Mouse (Mus musculus): ENCODE data around the gene Nlgn2. TPM values are rescaled to one million over a fixed set of nuclear protein-coding genes. Genes with fewer than 3 reads are reported as not detected.
A peak's percentile ranks its signal among the peaks of the same experiment; 100 is the strongest.

Nlgn2 gene
- polyA plus RNA-seq, 1 experiment from 2014 or later = 1.6 TPM

DNA sequence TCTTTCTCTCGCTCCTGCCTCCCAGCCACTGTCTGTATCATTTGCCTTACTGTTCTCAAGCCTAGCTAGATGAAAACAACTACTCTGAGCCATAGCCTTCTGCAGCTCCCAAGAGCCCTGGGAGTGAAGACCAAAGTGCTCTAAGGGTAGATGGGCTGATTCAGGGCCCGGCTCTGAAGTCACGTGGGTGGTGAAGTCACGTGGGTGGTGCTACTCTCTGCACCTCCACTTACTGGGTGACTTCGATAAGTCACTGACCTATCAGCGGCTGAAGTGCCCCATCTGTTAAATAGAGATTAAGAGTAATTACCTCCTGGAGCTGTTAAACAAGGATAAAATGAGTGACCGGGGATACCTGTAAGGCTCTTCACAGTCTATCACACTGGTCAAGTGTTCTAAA lies 16.4 kb upstream of the Nlgn2 start:
- no peak overlapping the region for H3K4me2 ChIP-seq (ENCODE audit: low read depth, low read length)
- no peaks in the 10 kb centered on the region for H3K9me3 ChIP-seq (replicated peaks; ENCODE audit: control insufficient read depth, low read length)
- H3K36me3 ChIP-seq (ENCODE audit: control insufficient read depth, insufficient read depth) = peaks cover 25% of the 10 kb centered on the region
- peaks cover 11% of the 10 kb centered on the region for H3K4me1 ChIP-seq (ENCODE audit: control insufficient read depth, insufficient read depth, low read length)
- no peak overlapping the region for H3K4me3 ChIP-seq (ENCODE audit: low read length)
- WGBS = 33% methylated on average over 7 of the region's 7 CpGs
- H3K27ac ChIP-seq (ENCODE audit: low read length) = no peak overlapping the region
- H3K27me3 ChIP-seq (ENCODE audit: control insufficient read depth, insufficient read depth, low read length) = peaks cover 12% of the 10 kb centered on the region; the same call in 1 of the 2 replicates
- no peak overlapping the region for H3K9ac ChIP-seq (ENCODE audit: low read length)
- ATAC-seq (replicated peaks; ENCODE audit: extremely low read depth, insufficient read depth, low FRiP score) = no peak

DNA sequence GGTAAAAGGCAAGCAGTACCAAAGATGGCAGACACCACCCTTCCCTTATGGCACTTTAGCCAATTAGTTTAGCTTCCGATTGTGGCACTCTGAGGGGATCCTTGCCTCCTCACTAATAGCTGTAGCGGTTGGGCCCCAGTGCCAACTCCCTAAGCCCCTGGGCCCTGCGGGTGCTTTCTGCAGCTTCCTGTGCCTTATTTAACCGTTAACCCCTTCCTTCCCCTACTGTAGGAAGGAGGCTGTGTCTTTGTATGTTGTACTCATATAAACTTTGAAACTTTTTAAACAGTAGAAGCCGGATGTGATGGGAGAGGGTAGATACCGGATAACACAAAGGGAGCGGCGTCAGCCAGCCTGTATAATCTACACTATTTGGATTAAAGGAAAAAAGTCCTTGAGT lies 13.2 kb upstream of the Nlgn2 start:
- Histone ChIP-seq H3K4me2 (ENCODE audit: low read depth, low read length) (no peak overlapping the region), H3K9me3 (replicated peaks; ENCODE audit: control insufficient read depth, low read length) (no peaks in the 10 kb centered on the region), H3K27me3 (ENCODE audit: control insufficient read depth, insufficient read depth, low read length) (no peaks in the 10 kb centered on the region), H3K4me1 (ENCODE audit: control insufficient read depth, insufficient read depth, low read length) (peaks cover 16% of the 10 kb centered on the region), H3K4me3 (ENCODE audit: low read length) (no peak overlapping the region), H3K9ac (ENCODE audit: low read length) (no peak overlapping the region), H3K36me3 (ENCODE audit: control insufficient read depth, insufficient read depth) (peaks cover 30% of the 10 kb centered on the region), H3K27ac (ENCODE audit: low read length) (no peak overlapping the region)
- WGBS = 72% methylated on average over 8 of the region's 8 CpGs
- no peak for ATAC-seq (replicated peaks; ENCODE audit: extremely low read depth, insufficient read depth, low FRiP score)

DNA sequence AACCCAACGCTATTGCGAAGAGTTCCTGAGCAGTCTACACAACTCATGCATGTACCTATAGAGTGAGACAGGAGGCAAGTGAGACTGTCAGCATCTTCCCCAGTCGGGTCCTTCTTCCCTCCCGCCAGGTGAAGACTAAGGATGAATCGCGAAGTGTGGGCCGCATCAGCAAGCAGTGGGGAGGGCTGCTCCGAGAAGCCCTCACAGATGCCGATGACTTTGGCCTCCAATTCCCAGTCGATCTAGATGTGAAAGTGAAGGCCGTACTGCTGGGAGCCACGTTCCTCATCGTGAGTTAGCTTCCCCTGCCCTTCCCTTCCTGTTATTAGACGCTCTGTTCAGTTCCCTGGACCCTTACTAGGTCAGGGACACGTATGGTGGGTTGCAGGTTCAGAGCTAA lies 12.3 kb upstream of the Nlgn2 start:
- Histone ChIP-seq H3K36me3 (ENCODE audit: control insufficient read depth, insufficient read depth) (peaks cover 30% of the 10 kb centered on the region), H3K27ac (ENCODE audit: low read length) (no peak overlapping the region), H3K4me2 (ENCODE audit: low read depth, low read length) (no peak overlapping the region), H3K4me1 (ENCODE audit: control insufficient read depth, insufficient read depth, low read length) (peaks cover 22% of the 10 kb centered on the region), H3K4me3 (ENCODE audit: low read length) (no peak overlapping the region), H3K9ac (ENCODE audit: low read length) (no peak overlapping the region), H3K27me3 (ENCODE audit: control insufficient read depth, insufficient read depth, low read length) (no peaks in the 10 kb centered on the region), H3K9me3 (replicated peaks; ENCODE audit: control insufficient read depth, low read length) (no peaks in the 10 kb centered on the region)
- 92% methylated on average over 15 of the region's 15 CpGs for WGBS
- ATAC-seq (replicated peaks; ENCODE audit: extremely low read depth, insufficient read depth, low FRiP score) = no peak

DNA sequence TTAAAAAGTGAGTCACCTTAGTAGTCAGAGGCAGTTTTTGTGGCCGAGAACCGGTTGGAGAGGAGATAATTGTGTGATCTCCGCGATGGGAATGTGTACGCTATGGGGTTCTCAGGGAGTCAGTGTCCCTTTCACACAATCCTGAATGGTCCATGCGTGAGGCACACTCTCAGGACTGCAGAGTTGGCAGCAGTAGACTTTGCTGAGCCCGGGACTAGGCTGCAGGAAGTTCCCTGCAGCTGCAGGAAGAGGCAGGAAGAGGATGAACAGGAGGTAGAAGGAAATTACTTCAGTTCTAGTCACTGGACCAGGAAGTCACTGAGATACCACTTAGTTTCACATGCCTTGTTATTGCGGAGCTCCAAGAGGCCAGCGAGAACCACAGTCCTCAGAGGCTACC lies 11.5 kb upstream of the Nlgn2 start:
- no peaks in the 10 kb centered on the region for H3K9me3 ChIP-seq (replicated peaks; ENCODE audit: control insufficient read depth, low read length)
- H3K4me1 ChIP-seq (ENCODE audit: control insufficient read depth, insufficient read depth, low read length) = peaks cover 22% of the 10 kb centered on the region
- WGBS = 75% methylated on average over 9 of the region's 9 CpGs
- H3K4me3 ChIP-seq (ENCODE audit: low read length) = no peak overlapping the region
- H3K36me3 ChIP-seq (ENCODE audit: control insufficient read depth, insufficient read depth) = peaks cover 30% of the 10 kb centered on the region
- 0 out of 2 replicates have a peak overlapping the region, but pooled peaks have one; percentile 0 for H3K4me2 ChIP-seq (ENCODE audit: low read depth, low read length)
- no peak overlapping the region for H3K9ac ChIP-seq (ENCODE audit: low read length)
- ATAC-seq (replicated peaks; ENCODE audit: extremely low read depth, insufficient read depth, low FRiP score) = no peak
- no peaks in the 10 kb centered on the region for H3K27me3 ChIP-seq (ENCODE audit: control insufficient read depth, insufficient read depth, low read length)
- H3K27ac ChIP-seq (ENCODE audit: low read length) = peak overlapping the region; percentile 55

DNA sequence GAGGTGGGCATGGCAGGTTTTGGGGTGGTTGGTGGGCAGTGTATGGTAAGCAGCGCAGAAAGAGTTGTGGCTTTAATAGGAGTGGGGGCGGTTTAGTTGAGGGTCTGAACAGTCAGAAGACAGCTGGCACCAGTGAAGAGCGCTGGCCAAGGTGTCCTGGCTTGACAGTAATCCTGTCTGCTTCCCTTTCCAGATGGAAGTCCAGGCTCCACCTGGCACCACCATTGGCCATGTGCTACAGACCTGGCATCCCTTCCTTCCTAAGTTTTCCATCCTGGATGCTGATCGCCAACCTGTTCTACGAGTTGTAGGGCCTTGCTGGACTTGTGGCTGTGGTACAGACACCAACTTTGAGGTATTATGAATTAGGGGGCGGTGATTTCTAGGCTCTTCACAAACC lies 10.4 kb upstream of the Nlgn2 start:
- no peak overlapping the region for H3K4me3 ChIP-seq (ENCODE audit: low read length)
- no peaks in the 10 kb centered on the region for H3K9me3 ChIP-seq (replicated peaks; ENCODE audit: control insufficient read depth, low read length)
- H3K27ac ChIP-seq (ENCODE audit: low read length) = no peak overlapping the region
- 98% methylated on average over 6 of the region's 6 CpGs for WGBS
- H3K27me3 ChIP-seq (ENCODE audit: control insufficient read depth, insufficient read depth, low read length) = no peaks in the 10 kb centered on the region
- ATAC-seq (replicated peaks; ENCODE audit: extremely low read depth, insufficient read depth, low FRiP score) = no peak
- no peak overlapping the region for H3K9ac ChIP-seq (ENCODE audit: low read length)
- peaks cover 19% of the 10 kb centered on the region for H3K4me1 ChIP-seq (ENCODE audit: control insufficient read depth, insufficient read depth, low read length)
- peaks cover 30% of the 10 kb centered on the region for H3K36me3 ChIP-seq (ENCODE audit: control insufficient read depth, insufficient read depth)
- peak overlapping the region; percentile 78 for H3K4me2 ChIP-seq (ENCODE audit: low read depth, low read length)

DNA sequence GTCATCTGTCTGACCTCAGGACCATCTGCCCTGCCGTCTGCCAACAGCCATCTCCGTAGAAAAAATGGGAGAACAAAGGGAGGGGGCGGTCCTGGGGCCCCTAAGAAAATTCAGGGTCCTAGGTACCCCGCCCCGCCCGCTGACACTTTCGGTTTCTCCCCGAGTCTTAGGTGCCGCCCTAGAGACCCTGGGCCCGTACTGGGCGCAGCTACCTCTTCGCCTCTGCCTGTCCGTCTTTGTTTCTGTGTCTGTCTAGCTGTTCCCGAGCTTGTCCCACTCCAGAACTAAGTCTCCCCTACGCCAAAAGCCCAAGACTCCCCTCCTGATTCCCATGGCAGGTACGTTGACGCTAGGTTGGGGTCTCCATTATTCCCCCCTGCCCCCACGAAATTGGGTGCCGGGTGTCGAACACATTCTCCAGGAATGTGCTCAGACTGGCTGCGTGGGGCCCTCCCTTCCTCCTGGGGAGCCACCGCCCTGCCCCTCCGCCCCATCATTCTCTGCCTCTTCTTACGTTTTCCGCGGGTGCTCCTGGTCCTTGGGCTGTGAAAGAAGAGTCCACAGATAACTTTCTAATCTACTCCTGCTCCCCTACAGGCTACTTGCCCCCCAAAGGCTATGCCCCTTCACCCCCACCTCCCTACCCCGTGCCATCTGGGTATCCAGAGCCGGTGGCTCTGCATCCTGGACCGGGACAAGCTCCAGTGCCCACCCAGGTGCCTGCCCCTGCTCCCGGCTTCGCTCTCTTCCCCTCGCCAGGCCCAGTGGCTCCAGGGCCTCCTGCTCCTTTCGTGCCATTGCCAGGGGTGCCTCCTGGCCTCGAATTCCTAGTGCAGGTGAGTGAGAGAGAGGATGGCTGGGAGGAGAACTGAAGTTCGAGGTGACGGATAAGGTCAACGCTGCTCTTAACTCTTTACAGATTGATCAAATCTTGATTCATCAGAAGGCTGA lies 9.4 kb upstream of the Nlgn2 start:
- Histone ChIP-seq H3K4me1 (ENCODE audit: control insufficient read depth, insufficient read depth, low read length) (peaks cover 19% of the 10 kb centered on the region), H3K9me3 (replicated peaks; ENCODE audit: control insufficient read depth, low read length) (no peaks in the 10 kb centered on the region), H3K4me2 (ENCODE audit: low read depth, low read length) (peak overlapping the region; percentile 78), H3K27me3 (ENCODE audit: control insufficient read depth, insufficient read depth, low read length) (no peaks in the 10 kb centered on the region), H3K27ac (ENCODE audit: low read length) (peak overlapping the region; percentile 93), H3K4me3 (ENCODE audit: low read length) (peak overlapping the region; percentile 78), H3K36me3 (ENCODE audit: control insufficient read depth, insufficient read depth) (peaks cover 30% of the 10 kb centered on the region), H3K9ac (ENCODE audit: low read length) (peak overlapping the region; percentile 85)
- peak; percentile 17 for ATAC-seq (replicated peaks; ENCODE audit: extremely low read depth, insufficient read depth, low FRiP score)
- 11% methylated on average over 37 of the region's 37 CpGs for WGBS

DNA sequence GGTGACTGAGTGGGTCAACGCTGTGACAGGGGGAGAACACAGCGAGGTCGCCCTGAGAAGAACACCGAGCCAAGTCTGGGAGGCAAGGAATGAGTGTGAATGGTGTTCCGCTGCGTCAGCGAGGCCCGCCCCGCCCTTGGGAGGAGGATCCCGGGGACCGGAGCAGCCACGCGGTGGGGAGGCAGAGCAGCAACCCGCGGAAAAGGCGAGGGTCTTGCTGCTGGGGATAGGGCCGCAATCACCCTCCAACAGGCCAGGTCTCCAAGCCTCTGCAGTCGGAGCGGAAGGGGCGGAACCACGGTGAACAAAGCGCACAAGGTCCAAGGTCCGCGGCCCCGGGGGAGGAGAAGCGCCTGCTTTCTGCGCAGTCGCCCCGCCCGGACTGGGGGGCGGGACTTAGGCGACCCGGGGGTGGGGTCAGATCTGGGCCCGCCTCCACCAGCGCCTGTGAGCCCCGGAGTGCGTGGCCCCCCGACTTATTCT lies 8.7 kb upstream of the Nlgn2 start, which contains the start of gene Plscr3:
Gene Plscr3 (plus strand): TSS at position 179 of the 483 bp plus-strand sequence.
- under 1% methylated on average over 38 of the region's 38 CpGs for WGBS
- Histone ChIP-seq H3K4me2 (ENCODE audit: low read depth, low read length) (peak within 1 kb of the TSS; percentile 78), H3K9ac (ENCODE audit: low read length) (peak within 1 kb of the TSS; percentile 85), H3K36me3 (ENCODE audit: control insufficient read depth, insufficient read depth) (peaks cover 24% of the 10 kb centered on the region), H3K9me3 (replicated peaks; ENCODE audit: control insufficient read depth, low read length) (no peaks in the 10 kb centered on the region), H3K4me3 (ENCODE audit: low read length) (peak within 1 kb of the TSS; percentile 78), H3K4me1 (ENCODE audit: control insufficient read depth, insufficient read depth, low read length) (peaks cover 19% of the 10 kb centered on the region), H3K27ac (ENCODE audit: low read length) (peak within 1 kb of the TSS; percentile 93), H3K27me3 (ENCODE audit: control insufficient read depth, insufficient read depth, low read length) (no peaks in the 10 kb centered on the region)
- peak; percentile 93 for ATAC-seq (replicated peaks; ENCODE audit: extremely low read depth, insufficient read depth, low FRiP score)

DNA sequence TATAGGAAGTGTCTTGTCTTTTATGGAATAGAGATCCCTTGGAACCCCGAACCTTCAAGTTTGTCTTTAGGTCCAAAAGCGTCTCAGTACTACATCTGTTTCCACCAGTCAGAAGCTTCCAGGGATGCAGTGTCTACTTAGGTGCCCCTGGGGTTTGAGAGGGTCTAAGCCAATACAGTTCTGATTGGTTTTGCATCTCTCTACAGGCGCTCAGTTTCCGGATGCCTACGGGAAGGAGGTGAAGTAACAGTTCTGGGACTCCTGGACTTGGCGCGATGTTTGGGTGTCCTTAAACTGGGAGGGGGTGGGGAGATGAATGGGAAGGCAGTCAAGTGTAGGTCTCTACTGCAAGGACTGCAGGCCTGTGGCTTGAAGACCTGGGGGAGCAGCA lies 1.1 kb upstream of the Nlgn2 start:
- Histone ChIP-seq H3K27me3 (ENCODE audit: control insufficient read depth, insufficient read depth, low read length) (peaks cover 24% of the 10 kb centered on the region), H3K36me3 (ENCODE audit: control insufficient read depth, insufficient read depth) (no peaks in the 10 kb centered on the region), H3K9ac (ENCODE audit: low read length) (peak overlapping the region; percentile 85), H3K4me1 (ENCODE audit: control insufficient read depth, insufficient read depth, low read length) (peaks cover 22% of the 10 kb centered on the region), H3K9me3 (replicated peaks; ENCODE audit: control insufficient read depth, low read length) (no peaks in the 10 kb centered on the region), H3K4me2 (ENCODE audit: low read depth, low read length) (peak overlapping the region; percentile 73), H3K4me3 (ENCODE audit: low read length) (peak overlapping the region; percentile 74), H3K27ac (ENCODE audit: low read length) (peak overlapping the region; percentile 87)
- ATAC-seq (replicated peaks; ENCODE audit: extremely low read depth, insufficient read depth, low FRiP score) = no peak
- 1% methylated on average over 7 of the region's 7 CpGs for WGBS
